Mouse (Mus musculus): ENCODE data around the gene Krt75. TPM values are rescaled to one million over a fixed set of nuclear protein-coding genes. Genes with fewer than 3 reads are reported as not detected.

Krt75 gene
- not detected for polyA plus RNA-seq (2014; fragmentation: Illumina TruSeq; extraction: RNeasy Lipid Tissue Mini Kit (QIAGEN cat#74804); ENCODE audit: low read depth, low replicate concordance)

DNA sequence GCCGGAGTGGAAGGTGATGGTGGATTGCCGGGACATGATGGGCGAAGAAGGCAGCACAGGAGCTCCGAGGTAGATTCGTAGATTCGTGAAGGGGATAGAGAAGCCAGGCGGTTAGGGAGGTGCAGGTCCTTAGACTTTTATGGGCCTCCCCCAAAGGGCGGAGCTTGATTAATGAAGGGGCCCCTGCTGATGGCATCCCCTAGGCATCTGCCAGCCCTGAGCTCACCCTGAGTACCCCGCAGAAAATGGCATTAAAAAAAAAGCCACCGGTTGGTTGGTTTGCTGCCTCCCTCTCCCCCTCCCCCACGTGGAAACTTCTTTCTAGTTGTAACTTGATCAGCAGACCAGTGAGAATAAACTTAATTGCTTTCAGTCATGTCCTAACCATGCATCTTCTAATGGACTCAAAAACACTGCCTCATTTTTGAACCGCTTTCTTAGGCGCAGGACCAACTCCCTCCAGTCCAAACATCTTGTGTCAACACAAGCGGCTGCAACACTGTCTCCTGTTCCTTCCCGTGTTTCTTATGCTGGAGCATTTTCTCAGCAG is at the start of gene Krt75:
Krt75 (minus strand) TSS at position 109 of the 550 bp plus-strand sequence.

DNA sequence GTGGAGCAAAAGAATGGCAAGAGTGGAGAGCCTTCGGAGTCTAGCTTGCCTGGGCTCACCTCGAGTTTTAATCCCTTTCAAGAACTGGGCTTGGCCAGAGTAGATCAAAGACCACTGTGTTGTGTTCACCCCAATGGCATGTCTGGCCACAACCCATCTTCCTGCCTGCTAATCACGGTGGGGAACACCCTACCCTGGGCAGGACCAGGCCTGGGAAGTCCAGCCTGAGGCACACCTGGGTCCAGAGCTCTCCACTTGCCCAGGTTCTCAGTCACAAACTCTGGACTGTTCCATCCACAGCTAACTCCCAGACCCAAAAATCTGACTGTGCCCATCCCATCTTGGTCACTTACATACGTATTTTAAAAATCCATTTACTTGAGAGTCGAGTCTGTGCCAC is 10.9 kb downstream of the Krt75 start, which contains the start of gene Krt90:
Krt90 (minus strand) TSS at position 101 of the 400 bp plus-strand sequence.

DNA sequence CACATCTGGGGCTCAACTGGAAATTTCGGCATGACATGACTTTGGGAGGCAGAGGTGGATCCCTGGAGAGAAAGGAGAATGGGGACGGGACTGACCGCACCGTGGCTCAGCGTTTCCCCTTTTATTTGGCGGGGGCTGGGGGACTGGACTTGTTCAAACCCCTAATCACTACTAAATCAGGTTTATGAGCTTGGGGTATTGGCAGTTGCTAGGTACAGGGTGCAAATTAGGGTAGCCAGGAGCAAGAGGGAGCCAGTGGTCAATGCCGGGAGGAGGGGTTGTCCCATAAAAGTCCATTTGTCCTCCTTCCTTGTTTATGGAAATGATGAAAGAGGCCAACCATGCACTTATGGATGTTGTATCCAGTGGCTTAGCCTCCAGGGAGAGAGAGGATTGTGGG is 23.1 kb downstream of the Krt75 start, which contains the start of gene Krt82:
Krt82 (minus strand) TSS at position 101 of the 400 bp plus-strand sequence.

DNA sequence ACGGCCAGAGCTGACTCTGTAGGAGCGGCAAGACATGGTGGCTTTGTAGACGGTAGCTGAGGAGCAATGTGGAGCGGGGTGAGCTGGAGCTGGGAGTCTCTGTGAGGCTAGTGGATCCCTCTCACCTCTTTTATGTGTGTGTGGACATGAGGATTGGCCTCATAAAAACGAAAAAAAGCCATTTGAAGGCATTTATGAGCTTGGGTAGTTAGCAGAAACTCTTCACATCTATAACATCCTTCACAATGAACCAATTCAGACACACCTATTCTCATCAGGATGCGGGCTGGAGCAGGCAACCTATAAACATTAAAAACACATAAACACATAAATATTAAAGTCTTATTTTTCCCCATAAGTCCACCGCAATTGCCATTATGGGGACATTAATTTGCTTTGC is 41.0 kb downstream of the Krt75 start, which contains the start of gene Krt84:
Krt84 (minus strand) TSS at position 101 of the 400 bp plus-strand sequence.

DNA sequence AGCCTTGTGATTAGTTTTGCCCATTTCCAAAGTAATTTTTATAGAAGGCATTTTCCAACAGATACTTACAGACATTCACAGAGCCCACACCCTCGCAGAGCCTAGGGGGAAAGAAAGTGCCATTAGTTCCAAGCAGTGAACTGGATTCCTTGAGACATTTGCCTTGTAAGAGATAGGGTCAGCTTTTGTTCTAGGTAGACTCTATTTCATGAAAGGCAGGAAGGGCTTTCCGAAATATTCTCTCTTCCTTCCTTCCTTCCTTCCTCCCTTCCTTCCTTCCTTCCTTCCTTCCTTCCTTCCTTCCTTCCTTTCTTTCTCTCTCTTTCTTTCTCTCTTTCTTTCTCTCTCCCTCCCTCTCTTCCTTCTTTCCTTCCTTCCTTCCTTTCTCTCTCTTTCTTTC is 56.5 kb downstream of the Krt75 start, which contains the start of gene Gm49425:
Gm49425 (minus strand) TSS at position 101 of the 400 bp plus-strand sequence.

Other genes with a start within 250 kb of the Krt75 start
- gene Krt80, start 203.7 kb downstream of the Krt75 start, polyA plus RNA-seq (2014; fragmentation: Illumina TruSeq; extraction: RNeasy Lipid Tissue Mini Kit (QIAGEN cat#74804); ENCODE audit: low read depth, low replicate concordance) = not detected
- not detected for gene Krt7, start 162.9 kb downstream of the Krt75 start, polyA plus RNA-seq (2014; fragmentation: Illumina TruSeq; extraction: RNeasy Lipid Tissue Mini Kit (QIAGEN cat#74804); ENCODE audit: low read depth, low replicate concordance)
- gene Krt87, start 135.1 kb downstream of the Krt75 start, polyA plus RNA-seq (2014; fragmentation: Illumina TruSeq; extraction: RNeasy Lipid Tissue Mini Kit (QIAGEN cat#74804); ENCODE audit: low read depth, low replicate concordance) = not detected
- 8.2 TPM for gene Krt88, start 126.2 kb downstream of the Krt75 start, polyA plus RNA-seq (2014; fragmentation: Illumina TruSeq; extraction: RNeasy Lipid Tissue Mini Kit (QIAGEN cat#74804); ENCODE audit: low read depth, low replicate concordance)
- gene Krt81, start 110.2 kb downstream of the Krt75 start, polyA plus RNA-seq (2014; fragmentation: Illumina TruSeq; extraction: RNeasy Lipid Tissue Mini Kit (QIAGEN cat#74804); ENCODE audit: low read depth, low replicate concordance) = not detected
- not detected for gene Krt86, start 100.4 kb downstream of the Krt75 start, polyA plus RNA-seq (2014; fragmentation: Illumina TruSeq; extraction: RNeasy Lipid Tissue Mini Kit (QIAGEN cat#74804); ENCODE audit: low read depth, low replicate concordance)
- not detected for gene Krt83, start 82.4 kb downstream of the Krt75 start, polyA plus RNA-seq (2014; fragmentation: Illumina TruSeq; extraction: RNeasy Lipid Tissue Mini Kit (QIAGEN cat#74804); ENCODE audit: low read depth, low replicate concordance)
- gene Gm49425, start 56.6 kb downstream of the Krt75 start, polyA plus RNA-seq (2014; fragmentation: Illumina TruSeq; extraction: RNeasy Lipid Tissue Mini Kit (QIAGEN cat#74804); ENCODE audit: low read depth, low replicate concordance) = not detected
- not detected for gene Krt84, start 41.1 kb downstream of the Krt75 start, polyA plus RNA-seq (2014; fragmentation: Illumina TruSeq; extraction: RNeasy Lipid Tissue Mini Kit (QIAGEN cat#74804); ENCODE audit: low read depth, low replicate concordance)
- gene Krt82, start 23.2 kb downstream of the Krt75 start, polyA plus RNA-seq (2014; fragmentation: Illumina TruSeq; extraction: RNeasy Lipid Tissue Mini Kit (QIAGEN cat#74804); ENCODE audit: low read depth, low replicate concordance) = not detected
- not detected for gene Krt90, start 11.0 kb downstream of the Krt75 start, polyA plus RNA-seq (2014; fragmentation: Illumina TruSeq; extraction: RNeasy Lipid Tissue Mini Kit (QIAGEN cat#74804); ENCODE audit: low read depth, low replicate concordance)
- not detected for gene Gm5414, start 54.3 kb upstream of the Krt75 start, polyA plus RNA-seq (2014; fragmentation: Illumina TruSeq; extraction: RNeasy Lipid Tissue Mini Kit (QIAGEN cat#74804); ENCODE audit: low read depth, low replicate concordance)
- gene Gm5478, start 73.5 kb upstream of the Krt75 start, polyA plus RNA-seq (2014; fragmentation: Illumina TruSeq; extraction: RNeasy Lipid Tissue Mini Kit (QIAGEN cat#74804); ENCODE audit: low read depth, low replicate concordance) = not detected
- not detected for gene Krt6b, start 106.4 kb upstream of the Krt75 start, polyA plus RNA-seq (2014; fragmentation: Illumina TruSeq; extraction: RNeasy Lipid Tissue Mini Kit (QIAGEN cat#74804); ENCODE audit: low read depth, low replicate concordance)
- gene Krt6a, start 120.4 kb upstream of the Krt75 start, polyA plus RNA-seq (2014; fragmentation: Illumina TruSeq; extraction: RNeasy Lipid Tissue Mini Kit (QIAGEN cat#74804); ENCODE audit: low read depth, low replicate concordance) = not detected
- gene Krt5, start 139.0 kb upstream of the Krt75 start, polyA plus RNA-seq (2014; fragmentation: Illumina TruSeq; extraction: RNeasy Lipid Tissue Mini Kit (QIAGEN cat#74804); ENCODE audit: low read depth, low replicate concordance) = not detected
- gene Krt71, start 169.2 kb upstream of the Krt75 start, polyA plus RNA-seq (2014; fragmentation: Illumina TruSeq; extraction: RNeasy Lipid Tissue Mini Kit (QIAGEN cat#74804); ENCODE audit: low read depth, low replicate concordance) = not detected
- not detected for gene Krt72, start 212.6 kb upstream of the Krt75 start, polyA plus RNA-seq (2014; fragmentation: Illumina TruSeq; extraction: RNeasy Lipid Tissue Mini Kit (QIAGEN cat#74804); ENCODE audit: low read depth, low replicate concordance)
- gene Krt73, start 228.4 kb upstream of the Krt75 start, polyA plus RNA-seq (2014; fragmentation: Illumina TruSeq; extraction: RNeasy Lipid Tissue Mini Kit (QIAGEN cat#74804); ENCODE audit: low read depth, low replicate concordance) = 0.39 TPM
- not detected for gene Krt2, start 244.3 kb upstream of the Krt75 start, polyA plus RNA-seq (2014; fragmentation: Illumina TruSeq; extraction: RNeasy Lipid Tissue Mini Kit (QIAGEN cat#74804); ENCODE audit: low read depth, low replicate concordance)